Mouse (Mus musculus) kidney, adult 2 months (tissue): ENCODE measurements around the gene Nup85.

Experiments
- CTCF ChIP-seq: fragments of 200-500 bp; conservative IDR thresholded peaks from 2 replicates; pipeline ENCODE4 v1.5.1; 2011; ENCODE audit warnings: low read depth, mild to moderate bottlenecking, control low read depth, low read length, moderate library complexity, mixed read lengths; ENCODE audit not compliant: insufficient read depth, insufficient read length
- POLR2A ChIP-seq: fragments of 200-500 bp; IDR thresholded peaks from one replicate; pipeline ENCODE4 v1.6.1; 2011; ENCODE audit warnings: low read depth, low read length, control low read depth

GRCm38 (mm10) chr11:115520218-115520617, 44.0 kb upstream of the Nup85 start:
- no peak for TF ChIP-seq CTCF
- TF ChIP-seq POLR2A = no peak
